Comparison of ENCODE assay signal across 30 mouse cellular contexts in genomic region chr15:102446448-102446847, GRCm38 (mm10). TPM values are rescaled to one million over a fixed set of nuclear protein-coding genes. Genes with fewer than 3 reads are reported as not detected.
"Had no signal": no experiment of that assay in that cellular context is flagged by ENCODE, and none has a peak within 500 bp of the region (broad histone marks: within the 10 kb centered on the region; RNA-seq: fewer than 3 reads in every experiment).

No protein-coding gene starts in this region.

- H3K36me3 ChIP-seq: liver, embryonic 13.5 days had no signal

- H3K27me3 ChIP-seq: liver, embryonic 13.5 days had no signal

- H3K27ac ChIP-seq: liver, embryonic 13.5 days; stomach, postnatal 0 days had no signal

- H3K9me3 ChIP-seq: liver, embryonic 13.5 days had no signal

- DNase-seq: kidney, adult 8-10 months; kidney, postnatal 14 days; kidney, postnatal 4 days; liver, embryonic 13.5 days; lung, adult 2 months; lung, postnatal 14 days; lung, postnatal 4 days; midbrain, embryonic 14.5 days; right cerebral cortex, adult 18-20 months; right cerebral cortex, postnatal 14 days; right cerebral cortex, postnatal 4 days; thymus, adult 2 months; thymus, postnatal 14 days; thymus, postnatal 4 days had no signal

- H3K4me3 ChIP-seq: liver, embryonic 13.5 days had no signal

RNA-seq across cellular contexts. Expression of gene Amhr2, which starts 1.3 kb away (rescaled TPM):
- total RNA-seq: megakaryocyte progenitor cell, adult 5-6 weeks; megakaryocyte-erythroid progenitor cell, adult 5-6 weeks had no signal
- polyA plus RNA-seq: limb, embryonic 11.5 days; neural tube, embryonic 11.5 days had no signal

RNA-seq across cellular contexts. Expression of gene Gm10337, which starts 57.1 kb away (rescaled TPM):
- total RNA-seq: layer of hippocampus, adult 18-20 months; layer of hippocampus, postnatal 25 days; left cerebral cortex, adult 18-20 months; left cerebral cortex, postnatal 10 days; left cerebral cortex, postnatal 36 days; liver, adult 2 months; megakaryocyte progenitor cell, adult 5-6 weeks; megakaryocyte-erythroid progenitor cell, adult 5-6 weeks; midbrain, postnatal 0 days had no signal
- polyA plus RNA-seq: limb, embryonic 11.5 days; limb, embryonic 14.5 days; liver, adult 2 months; liver, embryonic 13.5 days; liver, embryonic 16.5 days; lung, adult 2 months; lung, embryonic 16.5 days; midbrain, embryonic 14.5 days; neural tube, embryonic 14.5 days; stomach, postnatal 0 days; thymus, adult 2 months had no signal
